Mouse (Mus musculus) inflammation-experienced regulatory T-cells (primary cell): ENCODE data around the gene Tmsb15l. TPM values are rescaled to one million over a fixed set of nuclear protein-coding genes. Genes with fewer than 3 reads are reported as not detected.

Experiments
- polyA plus RNA-seq, 2 experiments: library from polyadenylated mRNA; unstranded; fragments of 100-300 nt; shearing (Covaris generic); gene quantifications; one replicate each; pipeline ENCODE4 v1.2.1; 2017

Gene Tmsb15l
- 1 to 10 TPM in 1 of 2 experiments, not detected in 1; 4.5 TPM for polyA plus RNA-seq

GRCm38 (mm10) chrX:136976424-136977084 is at the start of gene Tmsb15l, which contains the start of gene Tmsb15b1:
TSS of gene Tmsb15l (minus strand) at chrX:136976869.
TSS of gene Tmsb15b1 (minus strand) at chrX:136976874.

GRCm38 (mm10) chrX:136992978-136993547 is 16.4 kb upstream of the Tmsb15l start, which contains the start of gene Zcchc18:
TSS of gene Zcchc18 (plus strand) at chrX:136993155.

GRCm38 (mm10) chrX:136975397-136975796 is 1.3 kb downstream of the Tmsb15l start, which contains the start of gene Tmsb15b2:
TSS of gene Tmsb15b2 (minus strand) at chrX:136975497.

GRCm38 (mm10) chrX:136927031-136927430 is 49.6 kb downstream of the Tmsb15l start, which contains the start of gene H2bfm:
TSS of gene H2bfm (plus strand) at chrX:136927325.

Other genes with a start within 250 kb of the Tmsb15l start
- gene Morf4l2, start 233.2 kb downstream of the Tmsb15l start, polyA plus RNA-seq, result 10 to 100 TPM; 81.5 to 84.2 TPM
- under 1 TPM in 1 of 2 experiments, not detected in 1; 0.17 TPM for gene Glra4, start 196.7 kb downstream of the Tmsb15l start, polyA plus RNA-seq
- gene Plp1, start 154.2 kb downstream of the Tmsb15l start, polyA plus RNA-seq, result 1 to 10 TPM in 1 of 2 experiments, under 1 TPM in 1; 0.81 to 1.4 TPM
- not detected for gene Rab9b, start 108.1 kb downstream of the Tmsb15l start, polyA plus RNA-seq
- not detected for gene H2bfm, start 49.5 kb downstream of the Tmsb15l start, polyA plus RNA-seq
- 10 to 100 TPM; 50.5 to 53.9 TPM for gene Tmsb15b2, start 1.4 kb downstream of the Tmsb15l start, polyA plus RNA-seq
- gene Tmsb15b1, start within 50 bp of the Tmsb15l start, polyA plus RNA-seq, result 10 to 100 TPM; 11.7 to 17.6 TPM
- gene Zcchc18, start 16.3 kb upstream of the Tmsb15l start, polyA plus RNA-seq, result 10 to 100 TPM; 25.2 to 47.2 TPM
- 10 to 100 TPM; 16.3 to 17.1 TPM for gene Slc25a53, start 61.4 kb upstream of the Tmsb15l start, polyA plus RNA-seq
- gene Fam199x, start 72.7 kb upstream of the Tmsb15l start, polyA plus RNA-seq, result 1 to 10 TPM; 5.0 to 7.3 TPM
- gene Esx1, start 145.2 kb upstream of the Tmsb15l start, polyA plus RNA-seq, result not detected